Mouse (Mus musculus) hindbrain, embryonic 12.5 days (tissue): ENCODE results near the gene Slc10a1. TPM values are rescaled to one million over a fixed set of nuclear protein-coding genes. Genes with fewer than 3 reads are reported as not detected.

Experiments used
- ATAC-seq: fragments of 200-750 bp; cut with Nextera tagmentation; 2 replicates; pipeline ENCODE4 v1.8.0; 2017; ENCODE audit warnings: moderate TSS enrichment; ENCODE audit not compliant: low FRiP score
- H3K27ac ChIP-seq: fragments of 300-500 bp; sonication (generic); 2 replicates; pipeline ENCODE4 v1.5.1; 2016; ENCODE audit warnings: mild to moderate bottlenecking
- H3K27me3 ChIP-seq: fragments of 300-500 bp; sonication (generic); 2 replicates; pipeline ENCODE4 v1.6.1; 2016; ENCODE audit warnings: mild to moderate bottlenecking
- H3K36me3 ChIP-seq: fragments of 300-500 bp; sonication (generic); 2 replicates; pipeline ENCODE4 v1.6.1; 2016; ENCODE audit warnings: mild to moderate bottlenecking
- H3K4me1 ChIP-seq: fragments of 300-500 bp; sonication (generic); 2 replicates; pipeline ENCODE4 v1.6.1; 2016
- H3K4me2 ChIP-seq: fragments of 300-500 bp; sonication (generic); replicated peaks from 2 replicates; pipeline ENCODE4 v1.6.1; 2016; ENCODE audit warnings: mild to moderate bottlenecking
- H3K4me3 ChIP-seq: fragments of 300-500 bp; sonication (generic); 2 replicates; pipeline ENCODE4 v1.5.1; 2016; ENCODE audit warnings: mild to moderate bottlenecking
- H3K9ac ChIP-seq: fragments of 300-500 bp; sonication (generic); 2 replicates; pipeline ENCODE4 v1.6.1; 2016; ENCODE audit warnings: mild to moderate bottlenecking, moderate library complexity
- H3K9me3 ChIP-seq: fragments of 300-500 bp; sonication (generic); replicated peaks from 2 replicates; pipeline ENCODE4 v1.6.1; 2016; ENCODE audit warnings: mild to moderate bottlenecking
- WGBS: fragments of 180-500 bp; shearing (Covaris S2); methylation state at CpG from one replicate; pipeline ENCODE4 v1.1.7; 2016; 5-methylcytosine and 5-hydroxymethylcytosine counted together
- polyA plus RNA-seq: library from polyadenylated mRNA; unstranded; fragments of >200 nt; fragmentation: Nextera tagmentation; extraction: Ambion mirVana; gene quantifications from 2 replicates; pipeline ENCODE4 v1.2.1, GENCODE M21; 2016

Slc10a1 gene
- polyA plus RNA-seq, 1 experiment from 2014 or later: 0.45 TPM

GRCm38 (mm10) chr12:80991806-80992205, 23.3 kb upstream of the Slc10a1 start:
- no peaks in the 10 kb centered on the region for H3K36me3 ChIP-seq
- no peak overlapping the region for H3K4me2 ChIP-seq
- peaks cover 1% of the 10 kb centered on the region for H3K27me3 ChIP-seq
- H3K9ac ChIP-seq: no peak overlapping the region
- H3K27ac ChIP-seq: no peak overlapping the region
- H3K9me3 ChIP-seq: no peaks in the 10 kb centered on the region
- no peak overlapping the region for H3K4me3 ChIP-seq
- H3K4me1 ChIP-seq: no peaks in the 10 kb centered on the region
- 84% methylated on average over 10 of the region's 10 CpGs for WGBS
- no peak for ATAC-seq

- Histone ChIP-seq H3K9me3 (no peaks in the 10 kb centered on the region), H3K36me3 (no peaks in the 10 kb centered on the region), H3K4me3 (no peak overlapping the region), H3K9ac (no peak overlapping the region), H3K4me1 (no peaks in the 10 kb centered on the region), H3K4me2 (no peak overlapping the region), H3K27ac (no peak overlapping the region), H3K27me3 (no peaks in the 10 kb centered on the region; the same call in 1 of the 2 replicates)
- 47% methylated on average over 13 of the region's 13 CpGs for WGBS
- no peak for ATAC-seq
These were observed 22.5 kb upstream of the Slc10a1 start for GRCm38 (mm10) chr12:80990901-80991445.

- Histone ChIP-seq H3K9me3 (no peaks in the 10 kb centered on the region), H3K9ac (no peak overlapping the region), H3K4me1 (no peaks in the 10 kb centered on the region), H3K27ac (no peak overlapping the region), H3K36me3 (no peaks in the 10 kb centered on the region), H3K27me3 (no peaks in the 10 kb centered on the region; the same call in 1 of the 2 replicates), H3K4me3 (no peak overlapping the region), H3K4me2 (no peak overlapping the region)
- ATAC-seq: no peak
- WGBS: 85% methylated on average over 3 of the region's 3 CpGs
These were observed 19.8 kb upstream of the Slc10a1 start for GRCm38 (mm10) chr12:80988286-80988685.

GRCm38 (mm10) chr12:80986628-80987027, 18.1 kb upstream of the Slc10a1 start:
- H3K27me3 ChIP-seq: no peaks in the 10 kb centered on the region; the same call in 1 of the 2 replicates
- no peak overlapping the region for H3K4me3 ChIP-seq
- no peak overlapping the region for H3K9ac ChIP-seq
- 90% methylated on average over 4 of the region's 4 CpGs for WGBS
- no peaks in the 10 kb centered on the region for H3K4me1 ChIP-seq
- no peaks in the 10 kb centered on the region for H3K9me3 ChIP-seq
- no peak overlapping the region for H3K27ac ChIP-seq
- no peaks in the 10 kb centered on the region for H3K36me3 ChIP-seq
- no peak for ATAC-seq
- H3K4me2 ChIP-seq: no peak overlapping the region

- no peaks in the 10 kb centered on the region for H3K4me1 ChIP-seq
- H3K27ac ChIP-seq: no peak overlapping the region
- WGBS: 85% methylated on average over 9 of the region's 9 CpGs
- H3K27me3 ChIP-seq: no peaks in the 10 kb centered on the region
- H3K9ac ChIP-seq: no peak overlapping the region
- H3K9me3 ChIP-seq: no peaks in the 10 kb centered on the region
- H3K4me2 ChIP-seq: no peak overlapping the region
- H3K4me3 ChIP-seq: no peak overlapping the region
- ATAC-seq: no peak
- no peaks in the 10 kb centered on the region for H3K36me3 ChIP-seq
These were observed 15.2 kb upstream of the Slc10a1 start for GRCm38 (mm10) chr12:80983695-80984094.

GRCm38 (mm10) chr12:80982326-80982725, 13.8 kb upstream of the Slc10a1 start:
- Histone ChIP-seq H3K4me3 (no peak overlapping the region), H3K36me3 (no peaks in the 10 kb centered on the region), H3K4me1 (no peaks in the 10 kb centered on the region), H3K9ac (no peak overlapping the region), H3K4me2 (no peak overlapping the region), H3K27ac (no peak overlapping the region), H3K27me3 (no peaks in the 10 kb centered on the region), H3K9me3 (no peaks in the 10 kb centered on the region)
- WGBS: 1% methylated on average over 7 of the region's 7 CpGs
- ATAC-seq: no peak

GRCm38 (mm10) chr12:80975939-80976671, 7.6 kb upstream of the Slc10a1 start:
- Histone ChIP-seq H3K27ac (no peak overlapping the region), H3K4me3 (no peak overlapping the region), H3K9me3 (no peaks in the 10 kb centered on the region), H3K27me3 (no peaks in the 10 kb centered on the region), H3K4me1 (no peaks in the 10 kb centered on the region), H3K36me3 (no peaks in the 10 kb centered on the region), H3K9ac (no peak overlapping the region), H3K4me2 (no peak overlapping the region)
- WGBS: 88% methylated on average over 11 of the region's 11 CpGs
- no peak for ATAC-seq

- WGBS: 35% methylated on average over 3 of the region's 3 CpGs
- Histone ChIP-seq H3K9me3 (no peaks in the 10 kb centered on the region), H3K36me3 (no peaks in the 10 kb centered on the region), H3K9ac (no peak overlapping the region), H3K4me1 (no peaks in the 10 kb centered on the region), H3K27me3 (no peaks in the 10 kb centered on the region), H3K4me2 (no peak overlapping the region), H3K4me3 (no peak overlapping the region), H3K27ac (no peak overlapping the region)
- no peak for ATAC-seq
These were observed 3.3 kb upstream of the Slc10a1 start for GRCm38 (mm10) chr12:80971756-80972155.

- Histone ChIP-seq H3K36me3 (no peaks in the 10 kb centered on the region), H3K4me1 (no peaks in the 10 kb centered on the region), H3K27ac (no peak overlapping the region), H3K9ac (no peak overlapping the region), H3K4me3 (no peak overlapping the region), H3K4me2 (no peak overlapping the region), H3K9me3 (no peaks in the 10 kb centered on the region), H3K27me3 (no peaks in the 10 kb centered on the region)
- no peak for ATAC-seq
- WGBS: 65% methylated on average over 8 of the region's 8 CpGs
These were observed 1.7 kb upstream of the Slc10a1 start for GRCm38 (mm10) chr12:80970181-80970705.

GRCm38 (mm10) chr12:80967918-80968317, 587 bp downstream of the Slc10a1 start:
- no peaks in the 10 kb centered on the region for H3K27me3 ChIP-seq
- 89% methylated on average over 9 of the region's 9 CpGs for WGBS
- no peaks in the 10 kb centered on the region for H3K4me1 ChIP-seq
- no peak overlapping the region for H3K4me3 ChIP-seq
- no peaks in the 10 kb centered on the region for H3K9me3 ChIP-seq
- no peak overlapping the region for H3K27ac ChIP-seq
- no peak for ATAC-seq
- no peak overlapping the region for H3K9ac ChIP-seq
- H3K4me2 ChIP-seq: no peak overlapping the region
- H3K36me3 ChIP-seq: no peaks in the 10 kb centered on the region

GRCm38 (mm10) chr12:80966059-80966838, 2.3 kb downstream of the Slc10a1 start:
- H3K27me3 ChIP-seq: no peaks in the 10 kb centered on the region
- no peak overlapping the region for H3K4me2 ChIP-seq
- H3K4me3 ChIP-seq: no peak overlapping the region
- H3K9ac ChIP-seq: no peak overlapping the region
- H3K4me1 ChIP-seq: no peaks in the 10 kb centered on the region
- H3K27ac ChIP-seq: no peak overlapping the region
- H3K36me3 ChIP-seq: no peaks in the 10 kb centered on the region
- no peak for ATAC-seq
- 78% methylated on average over 11 of the region's 11 CpGs for WGBS
- no peaks in the 10 kb centered on the region for H3K9me3 ChIP-seq

GRCm38 (mm10) chr12:80962566-80962965, 5.9 kb downstream of the Slc10a1 start:
- Histone ChIP-seq H3K27me3 (no peaks in the 10 kb centered on the region), H3K36me3 (peaks cover 24% of the 10 kb centered on the region), H3K27ac (no peak overlapping the region), H3K9ac (no peak overlapping the region), H3K4me1 (no peaks in the 10 kb centered on the region), H3K9me3 (no peaks in the 10 kb centered on the region), H3K4me2 (no peak overlapping the region), H3K4me3 (no peak overlapping the region)
- ATAC-seq: no peak
- WGBS: 81% methylated on average over 4 of the region's 4 CpGs
